Mouse (Mus musculus) brain, embryonic 14.5 days (tissue): ENCODE measurements around the gene Gpr63.

Experiments
- CTCF ChIP-seq: fragments of 200-500 bp; IDR thresholded peaks from 2 replicates; pipeline ENCODE4 v1.5.1; 2012; ENCODE audit warnings: inconsistent platforms, mild to moderate bottlenecking, moderate library complexity, borderline replicate concordance; ENCODE audit not compliant: insufficient read depth, insufficient read length; ENCODE audit errors: extremely low read depth
- POLR2A ChIP-seq: fragments of 200-500 bp; IDR thresholded peaks from 2 replicates; pipeline ENCODE4 v1.6.1; 2012; ENCODE audit warnings: mild to moderate bottlenecking, inconsistent platforms, borderline replicate concordance; ENCODE audit not compliant: poor library complexity, insufficient read depth, insufficient read length, severe bottlenecking; ENCODE audit errors: extremely low read depth

- no peak for TF ChIP-seq POLR2A
- no peak for TF ChIP-seq CTCF
Measured at GRCm38 (mm10) chr4:24965918-24966298, 299 bp upstream of the Gpr63 start.
